Mouse (Mus musculus) mouse embryonic stem cell (cell line): Measurements from ENCODE around the gene Olfr145.

Experiments
- in situ Hi-C, 2 experiments: fragments of 300-500 bp; cut with MboI; formaldehyde crosslinking; loops; 1 replicate in 1 of 2; 3 replicates in 1 of 2; pipeline ENCODE4 v1.14.3; 2019 to 2020; ENCODE audit warnings: low sequenced_read_pairs in 2 of 2, low pct_unique_long_range_greater_than_20kb in 1 of 2, mixed read lengths in 1 of 2; ENCODE audit not compliant: unreplicated experiment in 1 of 2

The Olfr145 gene

DNA sequence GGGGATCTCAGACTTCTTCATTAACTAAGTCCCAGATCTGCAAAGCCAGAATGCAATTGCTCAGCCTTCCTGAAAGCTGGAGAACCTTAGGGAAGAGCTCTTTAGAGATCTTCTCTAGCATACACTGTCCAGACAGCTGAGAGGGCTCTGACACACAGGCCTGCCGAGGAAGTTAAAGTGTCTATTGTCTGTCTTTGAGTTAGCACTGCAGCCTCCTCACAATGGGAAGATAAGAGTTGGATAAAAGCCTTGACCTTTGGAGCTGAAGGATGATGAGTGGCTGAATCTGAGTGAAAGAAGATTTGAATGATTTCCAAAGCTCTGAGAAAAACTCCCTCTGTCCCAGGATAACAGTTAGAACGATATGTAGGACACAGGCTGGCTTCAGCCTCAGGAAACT is at the start of gene Olfr145:
TSS of gene Olfr145 (plus strand) at position 64 of the 400 bp plus-strand sequence.
- in situ Hi-C loops, result no loop called here

DNA sequence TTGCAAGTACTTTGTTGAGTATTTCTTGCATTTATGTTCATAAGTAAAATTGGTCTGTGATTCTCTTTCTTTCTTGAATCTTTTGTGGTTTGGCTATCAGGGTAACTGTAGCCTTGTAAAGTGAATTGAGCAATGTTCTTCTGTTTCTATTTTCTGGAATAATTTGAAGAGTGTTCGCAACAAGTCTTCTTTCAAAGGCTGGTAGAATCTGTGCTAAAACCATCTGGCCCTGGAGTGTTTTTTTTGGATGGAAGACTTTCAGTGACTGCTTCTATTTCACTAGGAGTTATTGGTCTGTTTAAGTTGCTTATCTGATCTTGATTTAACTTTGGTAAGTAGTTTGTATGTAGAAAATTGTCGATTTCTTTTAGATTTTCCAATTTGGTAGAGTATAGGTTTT is 47.3 kb upstream of the Olfr145 start:
- in situ Hi-C loops, result no loop called here

DNA sequence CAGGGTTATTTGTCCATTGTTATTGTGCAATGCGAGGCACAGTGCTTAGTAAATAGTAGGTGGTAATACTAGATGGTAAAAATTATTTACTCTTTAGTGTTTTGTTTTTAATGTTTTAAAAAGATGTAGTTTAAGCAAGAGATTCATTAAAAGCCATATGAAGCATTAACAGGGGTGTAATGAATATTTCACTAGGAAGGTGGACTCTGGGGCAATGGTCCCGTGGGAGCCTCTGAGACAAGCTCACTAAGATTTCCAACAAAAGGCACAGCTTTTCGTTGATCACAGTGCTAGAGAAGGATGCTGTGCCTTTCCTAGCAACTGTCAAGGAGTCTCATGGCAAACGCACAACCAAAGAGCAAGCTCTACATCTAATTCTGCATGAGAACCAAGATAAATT is 42.6 kb upstream of the Olfr145 start, which contains the start of gene Olfr877:
TSS of gene Olfr877 (plus strand) at position 301 of the 400 bp plus-strand sequence.
- in situ Hi-C loops, result no loop called here

DNA sequence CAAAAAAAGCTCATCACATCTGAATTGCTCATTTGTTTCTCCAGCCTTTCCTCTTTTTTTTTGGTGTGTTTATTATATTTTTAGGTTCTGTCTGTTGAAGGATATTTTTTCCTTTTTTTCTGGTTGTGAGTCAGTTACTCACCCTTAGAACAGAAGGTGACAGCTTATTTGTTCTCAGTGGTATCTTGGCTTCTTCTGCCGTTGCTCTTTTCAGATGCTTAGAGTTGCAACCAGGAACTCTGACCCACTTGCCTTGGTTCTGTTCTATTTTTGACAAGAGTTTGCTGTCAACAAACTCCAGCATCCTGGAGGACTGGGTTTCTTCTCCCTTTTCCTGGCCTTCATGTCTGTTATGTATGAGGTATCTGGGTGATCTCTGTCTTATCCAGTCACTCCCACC is 33.2 kb upstream of the Olfr145 start:
- in situ Hi-C loops, result no loop called here

DNA sequence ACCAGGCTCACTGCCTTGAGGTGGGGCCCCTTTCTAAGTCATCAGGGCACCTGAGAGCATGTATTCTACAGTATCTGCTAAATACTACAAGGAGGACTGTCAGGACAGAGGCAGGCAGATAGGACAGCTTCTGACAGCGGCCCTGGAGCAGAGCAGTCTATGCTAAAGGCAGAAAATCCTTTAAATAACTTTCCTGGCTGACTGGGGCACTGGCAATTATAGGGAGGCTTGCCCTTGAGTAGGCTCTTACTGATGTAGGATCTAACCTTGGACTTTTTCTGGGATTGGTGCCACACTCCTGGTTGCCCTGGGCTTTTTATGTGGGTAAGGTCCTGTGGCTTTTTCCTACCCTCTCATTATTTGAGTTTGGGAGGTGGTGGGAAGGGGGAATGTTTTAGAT is 26.3 kb upstream of the Olfr145 start:
- in situ Hi-C loops, result no loop called here

DNA sequence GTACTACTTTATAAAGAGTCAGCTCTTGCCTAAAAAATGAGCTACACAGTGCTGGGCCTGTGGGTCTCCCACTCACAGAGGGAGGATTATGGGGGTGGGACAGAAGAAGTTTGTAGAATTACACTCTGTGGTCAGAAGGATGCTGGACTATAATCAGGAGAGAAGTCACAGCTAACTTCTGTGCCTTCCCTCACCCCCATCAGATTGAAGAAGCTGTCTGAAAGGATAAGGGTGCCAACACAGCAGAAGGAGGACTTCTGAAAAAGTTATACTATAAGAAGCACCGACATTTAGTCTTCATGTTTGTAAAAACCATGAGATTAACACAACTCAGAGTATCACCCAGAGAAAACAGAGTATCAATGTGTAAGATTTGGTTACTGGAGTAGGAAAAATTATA is 25.4 kb upstream of the Olfr145 start:
- in situ Hi-C loops, result no loop called here

DNA sequence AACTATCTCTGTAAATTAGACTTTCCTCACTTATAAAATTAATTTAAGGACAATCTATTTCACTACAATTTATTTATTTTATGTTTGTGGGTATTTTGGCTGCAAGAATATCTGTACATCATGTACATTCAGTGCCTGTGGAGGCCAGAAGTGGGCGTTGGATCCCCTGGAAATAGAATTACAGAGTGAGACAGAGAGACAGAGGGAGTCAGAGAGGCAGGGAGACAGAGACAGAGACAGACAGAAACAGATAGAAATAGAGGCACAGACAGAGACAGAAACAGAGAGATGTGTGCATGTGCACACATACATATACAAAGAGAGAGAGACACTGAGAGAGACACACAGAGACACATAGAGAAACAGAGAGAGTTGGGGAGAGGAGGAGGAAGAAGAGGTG is 25.0 kb upstream of the Olfr145 start:
- in situ Hi-C loops, result no loop called here

DNA sequence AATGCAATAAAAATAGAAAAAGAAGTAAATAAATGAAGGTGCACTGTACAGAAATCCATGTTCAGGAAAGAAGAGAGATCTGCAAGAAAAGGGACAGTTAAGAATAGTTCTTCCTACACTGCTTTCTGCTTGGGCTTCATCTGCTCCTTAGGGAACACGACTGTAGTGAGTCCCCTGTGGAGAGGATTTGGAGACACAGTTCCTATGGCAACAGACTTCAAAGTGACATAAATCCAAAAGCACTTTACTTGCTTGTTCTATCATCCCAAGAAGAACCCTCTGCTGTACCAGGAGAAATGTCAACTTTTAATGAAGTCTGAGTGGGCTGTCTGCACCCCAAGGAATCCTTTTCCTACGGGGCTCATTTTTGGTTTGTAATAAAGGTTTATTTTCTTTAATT is 5.6 kb upstream of the Olfr145 start:
- in situ Hi-C loops, result no loop called here

DNA sequence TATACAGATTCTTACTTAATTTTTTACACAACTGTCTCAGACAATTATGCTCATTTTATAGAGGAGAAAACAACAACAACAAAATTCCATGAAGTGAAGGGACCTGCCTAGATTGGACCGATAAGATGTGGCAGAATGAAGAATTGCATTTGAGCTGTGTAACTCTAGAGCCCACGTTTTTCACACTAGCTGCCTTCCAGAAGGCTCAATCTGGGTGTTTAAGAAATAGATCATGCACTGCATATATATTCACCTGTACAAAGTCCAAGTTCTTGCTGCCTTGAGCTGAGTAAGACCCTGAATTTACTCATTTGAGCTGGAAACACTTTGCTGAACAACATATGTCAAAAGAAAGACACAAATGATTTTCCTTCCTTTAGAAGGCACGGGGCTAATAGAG is 9.0 kb downstream of the Olfr145 start:
- in situ Hi-C loops, result no loop called here

DNA sequence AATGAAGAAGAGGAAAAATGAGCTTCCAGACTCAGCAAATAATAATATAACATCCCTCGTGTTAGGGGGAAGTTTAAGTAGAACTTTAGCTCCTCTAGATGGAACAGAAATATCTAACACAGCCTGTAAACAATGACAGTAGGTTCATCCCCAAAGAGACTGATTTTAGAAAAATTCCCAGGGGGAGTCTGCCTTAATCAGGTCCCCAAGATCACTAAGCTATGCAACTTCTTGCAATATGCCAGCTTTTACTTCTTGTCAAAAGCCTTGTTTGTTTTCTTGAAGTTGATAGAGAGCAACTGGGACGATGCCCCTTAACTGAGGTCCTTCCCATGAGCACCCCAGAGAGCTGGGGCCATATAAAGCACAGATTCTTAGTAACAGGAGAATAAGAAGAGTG is 21.0 kb downstream of the Olfr145 start, which contains the start of gene Olfr878:
TSS of gene Olfr878 (plus strand) at position 301 of the 400 bp plus-strand sequence.
- in situ Hi-C loops, result no loop called here

DNA sequence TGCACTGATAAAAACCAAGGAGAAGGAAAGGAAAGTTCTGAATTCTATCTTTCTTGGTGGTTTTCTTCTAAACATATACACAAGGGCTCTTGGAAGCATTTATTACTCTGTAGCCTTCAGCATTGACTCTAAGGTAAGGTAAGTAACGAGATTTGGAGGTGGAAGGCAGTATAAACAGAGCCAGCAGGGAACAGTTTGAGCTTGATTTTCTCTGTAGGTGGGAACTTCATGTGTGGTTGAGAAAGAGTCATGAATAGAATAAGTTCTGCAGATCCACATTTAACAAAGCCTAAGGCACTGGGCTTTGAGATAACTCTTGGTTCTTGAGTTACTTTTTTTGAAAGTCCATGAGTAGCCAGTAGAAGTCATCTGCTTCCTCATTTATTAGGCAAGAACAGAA is 21.5 kb downstream of the Olfr145 start:
- in situ Hi-C loops, result no loop called here

DNA sequence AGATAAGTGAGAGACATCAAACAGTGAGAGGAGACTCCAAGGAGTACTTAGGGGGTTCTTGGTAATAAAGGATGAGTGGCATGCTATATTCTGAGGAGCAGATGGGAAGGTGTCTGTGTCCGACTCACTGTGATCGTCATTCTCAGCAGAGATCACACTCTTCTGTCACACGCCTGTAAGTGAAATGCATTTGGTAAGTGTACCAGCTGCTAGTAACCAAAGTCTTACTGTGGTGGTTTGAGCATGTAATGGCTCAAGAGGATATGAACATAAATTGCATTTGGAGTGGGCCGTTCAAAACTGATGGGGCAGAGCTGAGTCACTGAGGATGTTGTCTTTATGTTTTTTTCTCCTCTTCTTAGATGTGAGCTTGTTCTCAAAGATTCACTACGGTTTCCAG is 27.7 kb downstream of the Olfr145 start:
- in situ Hi-C loops, result no loop called here

DNA sequence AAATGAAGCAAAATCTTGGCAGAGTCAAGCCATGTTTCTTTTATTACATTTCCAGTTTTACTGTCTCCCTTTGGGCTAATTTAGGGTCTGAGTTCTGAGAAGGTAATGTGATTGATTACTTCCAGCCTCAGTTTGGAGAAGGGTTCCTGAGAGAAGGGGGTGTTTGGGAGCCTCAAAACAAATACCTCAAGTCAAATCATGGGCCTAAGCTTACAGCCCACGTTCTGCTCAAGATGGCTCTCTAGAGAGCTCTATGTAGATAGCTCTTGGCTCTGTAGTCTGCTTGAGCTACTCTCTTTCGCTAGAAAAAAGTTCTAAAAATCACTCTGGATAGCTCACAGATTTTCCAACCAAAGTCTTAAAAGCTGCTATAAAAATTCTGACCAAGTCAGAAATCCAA is 28.9 kb downstream of the Olfr145 start:
- in situ Hi-C loops, result loop anchor here in 1 of 2 experiments (25.0 kb wide), 1 partner anchor 513 kb away; the partner anchor contains the start of gene Robo4

DNA sequence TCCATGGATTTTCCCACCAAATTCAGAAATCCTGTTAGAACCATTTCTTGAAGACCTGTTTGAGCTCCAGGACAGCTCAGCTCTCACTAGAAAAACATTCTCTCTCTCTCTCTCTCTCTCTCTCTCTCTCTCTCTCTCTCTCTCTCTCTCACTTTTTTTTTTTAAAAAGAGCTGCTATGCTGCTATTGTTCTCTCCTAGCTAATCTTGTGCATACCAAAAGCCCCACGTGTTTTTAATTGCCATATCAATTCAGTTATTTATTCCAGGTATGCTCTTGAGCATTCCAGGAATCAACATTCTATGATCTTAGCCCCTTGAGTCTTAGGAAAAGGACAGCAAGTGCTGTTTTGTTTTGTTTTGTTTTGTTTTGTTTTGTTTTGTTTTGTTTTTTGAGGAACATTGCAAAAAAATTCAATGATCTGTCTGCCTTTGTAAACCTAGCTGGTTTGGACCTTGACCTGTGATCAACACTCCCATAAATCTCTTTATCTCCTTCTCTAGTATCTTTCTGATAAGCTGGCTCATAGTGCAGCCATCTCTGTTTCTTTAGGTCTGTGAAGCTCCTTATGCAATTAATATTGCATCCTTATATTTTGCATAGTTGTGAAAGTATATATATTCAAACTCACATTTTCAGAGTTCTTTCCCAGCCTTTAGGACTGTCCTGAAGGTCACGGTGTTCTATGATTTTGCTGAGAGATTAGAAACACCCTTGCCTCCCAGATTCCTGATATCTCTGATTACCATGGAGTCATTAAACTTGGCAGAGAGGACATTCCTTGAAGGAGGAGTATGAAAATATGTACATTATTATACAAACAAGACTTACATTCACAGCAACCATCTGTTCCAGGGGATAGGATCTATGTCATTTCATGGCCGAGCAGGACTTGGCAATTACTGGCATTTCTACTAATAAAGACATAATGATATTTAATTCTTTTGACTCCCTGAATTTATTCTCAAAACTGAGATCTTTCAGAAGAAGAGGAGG is 29.8 kb downstream of the Olfr145 start:
- in situ Hi-C loops, result loop anchor here in 1 of 2 experiments (25.0 kb wide), 1 partner anchor 514 kb away; the partner anchor contains the start of gene Robo4

DNA sequence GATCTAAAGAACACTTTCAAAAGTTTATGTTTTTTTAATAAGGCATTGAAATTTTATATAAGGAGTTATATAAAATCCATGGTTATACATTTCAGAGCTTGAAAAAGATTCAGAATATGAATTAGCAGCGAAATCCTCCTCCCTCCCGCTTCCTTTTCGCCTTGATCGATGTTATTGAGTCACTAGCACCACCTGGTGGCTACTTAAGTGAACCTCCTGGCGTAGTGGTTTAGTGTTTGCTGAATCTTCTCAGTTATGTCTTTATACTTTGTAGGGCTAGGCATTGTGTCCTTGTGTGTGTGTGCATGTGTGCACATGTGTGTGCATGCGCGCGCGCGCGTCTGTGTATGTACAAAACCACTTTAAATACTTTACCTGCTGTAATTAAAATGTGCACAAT is 36.0 kb downstream of the Olfr145 start:
- in situ Hi-C loops, result loop anchor here (5.0 to 25.0 kb wide), 4 partner anchors 240 to 520 kb away; partner anchors contain the start of gene Robo4 (in 1 of the 2)

DNA sequence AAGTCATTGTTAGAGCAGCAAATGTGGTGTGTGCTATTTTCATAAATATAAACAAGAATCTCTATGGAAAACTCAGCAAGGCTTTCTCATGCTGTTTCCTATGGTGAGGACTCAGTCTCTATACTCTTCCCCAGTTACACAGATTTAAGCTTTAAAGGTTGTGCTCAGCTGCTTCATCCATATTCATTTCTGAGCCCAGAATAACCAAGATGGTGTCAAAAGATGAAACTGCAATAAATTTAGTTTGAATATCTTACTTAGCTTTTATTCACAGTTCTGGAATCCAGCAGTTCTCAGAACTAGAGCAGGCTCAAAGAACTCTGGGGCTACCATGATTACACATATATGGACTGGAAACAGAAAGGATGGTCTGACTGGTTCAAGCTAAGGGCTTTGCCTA is 37.6 kb downstream of the Olfr145 start:
- in situ Hi-C loops, result loop anchor here (5.0 to 25.0 kb wide), 4 partner anchors 242 to 522 kb away; partner anchors contain the start of gene Robo4 (in 1 of the 2)

DNA sequence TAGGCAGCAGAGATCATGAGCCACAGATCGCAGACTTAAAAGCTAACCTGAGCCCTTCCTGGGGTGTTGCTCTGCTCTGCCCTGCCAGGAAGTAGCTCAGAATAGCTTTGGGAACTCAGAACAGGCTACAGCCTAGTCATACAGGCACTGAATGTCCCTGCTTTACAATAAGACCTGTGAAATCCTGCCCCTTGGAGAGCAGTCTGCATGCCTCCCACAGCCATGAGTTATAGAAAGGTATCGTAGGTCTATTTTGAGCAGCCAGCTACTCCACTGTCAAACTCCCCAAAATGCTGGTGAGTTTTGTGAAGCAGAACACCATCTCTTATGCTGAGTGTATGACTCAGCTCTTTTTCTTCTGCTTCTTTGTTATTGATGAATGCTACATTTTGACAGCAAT is 44.6 kb downstream of the Olfr145 start:
- in situ Hi-C loops, result loop anchor here in 1 of 2 experiments (25.0 kb wide), 1 partner anchor 529 kb away; the partner anchor contains the start of gene Robo4
